Mouse (Mus musculus) heart, adult 9 months (tissue): Measurements from ENCODE around the gene Kif22.

Experiments
- DNase-seq, 2 experiments: peaks; one replicate each; pipeline ENCODE4 v3.0.0; 2022; ENCODE audit warnings: low spot score in 2 of 2

Gene Kif22

GRCm38 (mm10) chr7:127031244-127031643 is 11.0 kb downstream of the Kif22 start:
- no peak for DNase-seq

- DNase-seq: no peak
These were observed 12.1 kb downstream of the Kif22 start for GRCm38 (mm10) chr7:127030172-127030571.

- DNase-seq: no peak
These were observed 14.4 kb downstream of the Kif22 start for GRCm38 (mm10) chr7:127027885-127028284.

GRCm38 (mm10) chr7:127026984-127027726 is 15.1 kb downstream of the Kif22 start, which contains the start of gene Maz:
Maz (minus strand) TSS chr7:127027037.
- DNase-seq: peak; percentile 100

- no peak for DNase-seq
These were observed 15.7 kb downstream of the Kif22 start for GRCm38 (mm10) chr7:127026616-127026983.

- peak; percentile 71 for DNase-seq
These were observed 16.1 kb downstream of the Kif22 start for GRCm38 (mm10) chr7:127026161-127026600.

GRCm38 (mm10) chr7:127025556-127026160 is 16.6 kb downstream of the Kif22 start:
- DNase-seq: no peak

- DNase-seq: peak; percentile 82 to 83
These were observed 17.3 kb downstream of the Kif22 start for GRCm38 (mm10) chr7:127024755-127025555.

- no peak for DNase-seq
These were observed 18.2 kb downstream of the Kif22 start for GRCm38 (mm10) chr7:127023896-127024690.

GRCm38 (mm10) chr7:127023272-127023691 is 19.0 kb downstream of the Kif22 start:
- DNase-seq: peak in 1 of 2 experiments; percentile 15

GRCm38 (mm10) chr7:127022528-127023271 is 19.6 kb downstream of the Kif22 start:
- no peak for DNase-seq

GRCm38 (mm10) chr7:127021563-127022527 is 20.4 kb downstream of the Kif22 start:
- no peak for DNase-seq

GRCm38 (mm10) chr7:127020901-127021562 is 21.2 kb downstream of the Kif22 start, which contains the start of the genes Gm42742 and Prrt2:
Gm42742 (minus strand) TSS chr7:127021097.
Prrt2 (minus strand) TSS chr7:127021211.
- peak in 1 of 2 experiments; percentile 44 for DNase-seq

GRCm38 (mm10) chr7:127020491-127020890 is 21.8 kb downstream of the Kif22 start:
- peak in 1 of 2 experiments; percentile 12 for DNase-seq

GRCm38 (mm10) chr7:127020031-127020430 is 22.2 kb downstream of the Kif22 start:
- no peak for DNase-seq

GRCm38 (mm10) chr7:127019306-127019960 is 22.8 kb downstream of the Kif22 start:
- no peak for DNase-seq

GRCm38 (mm10) chr7:127018416-127019305 is 23.6 kb downstream of the Kif22 start:
- DNase-seq: no peak
